Mouse (Mus musculus): ENCODE results near the gene Bcas3. TPM values are rescaled to one million over a fixed set of nuclear protein-coding genes. Genes with fewer than 3 reads are reported as not detected.
A peak's percentile ranks its signal among the peaks of the same experiment; 100 is the strongest.

Bcas3 gene
- polyA plus RNA-seq, 1 experiment from 2014 or later, result 26.0 TPM

GRCm38 (mm10) chr11:85844144-85844965 lies 491.4 kb downstream of the Bcas3 start:
- WGBS, result under 1% methylated on average over 54 of the region's 54 CpGs
- H3K27me3 ChIP-seq (replicated peaks; ENCODE audit: insufficient read depth, low read length), result peaks cover 17% of the 10 kb centered on the region
- peak; percentile 93 for DNase-seq (ENCODE audit: low spot score)

GRCm38 (mm10) chr11:85844971-85845370 lies 492.0 kb downstream of the Bcas3 start:
- H3K9ac ChIP-seq (replicated peaks; ENCODE audit: low read depth), result peak overlapping the region; percentile 1; the same call in 1 of the 2 replicates
- 35% methylated on average over 5 of the region's 5 CpGs for whole genome bisulfite sequencing
- peak overlapping the region; percentile 80 for H3K4me2 ChIP-seq (replicated peaks; ENCODE audit: low read depth, low read length)
- H3K27me3 ChIP-seq (replicated peaks; ENCODE audit: insufficient read depth, low read length), result peaks cover 13% of the 10 kb centered on the region; the same call in 1 of the 2 replicates
- no peak for ATAC-seq
- H3K27ac ChIP-seq (ENCODE audit: low read length), result peak overlapping the region; percentile 97
- H3K4me3 ChIP-seq (ENCODE audit: low read depth, low read length), result peak overlapping the region; percentile 47; the same call in 1 of the 2 replicates
- H3K9me3 ChIP-seq (ENCODE audit: low read length), result no peaks in the 10 kb centered on the region
- H3K36me3 ChIP-seq (ENCODE audit: insufficient read depth, low read length), result peaks cover 10% of the 10 kb centered on the region; the same call in 1 of the 2 replicates
- TF ChIP-seq EP300 (IDR thresholded peaks at IDR 0.05) (no peak), CTCF (IDR thresholded peaks at IDR 0.05) (no peak)
- peak; percentile 25 for DNase-seq (ENCODE audit: low spot score)
- H3K4me1 ChIP-seq (ENCODE audit: insufficient read depth, low read depth, low read length), result peaks cover 14% of the 10 kb centered on the region; the same call in 1 of the 2 replicates

More at GRCm38 (mm10) chr11:85844144-85844965, 491.4 kb downstream of the Bcas3 start:
- peak overlapping the region; percentile 45 for H3K9ac ChIP-seq (replicated peaks; ENCODE audit: low read depth)
- peak overlapping the region; percentile 47 for H3K4me3 ChIP-seq (ENCODE audit: low read depth, low read length)
- H3K4me1 ChIP-seq (ENCODE audit: insufficient read depth, low read depth, low read length), result peaks cover 14% of the 10 kb centered on the region; the same call in 1 of the 2 replicates
- H3K4me2 ChIP-seq (replicated peaks; ENCODE audit: low read depth, low read length), result peak overlapping the region; percentile 80
- peak overlapping the region; percentile 97 for H3K27ac ChIP-seq (ENCODE audit: low read length)
- ATAC-seq, result peak; percentile 46
- H3K9me3 ChIP-seq (ENCODE audit: low read length), result no peaks in the 10 kb centered on the region
- H3K36me3 ChIP-seq (ENCODE audit: insufficient read depth, low read length), result peaks cover 12% of the 10 kb centered on the region; the same call in 1 of the 2 replicates
- TF ChIP-seq CTCF (IDR thresholded peaks at IDR 0.05), result peak; percentile 94
- TF ChIP-seq EP300 (IDR thresholded peaks at IDR 0.05), result no peak

GRCm38 (mm10) chr11:85845921-85846320 lies 493.0 kb downstream of the Bcas3 start:
- Histone ChIP-seq H3K9me3 (ENCODE audit: low read length) (no peaks in the 10 kb centered on the region), H3K36me3 (ENCODE audit: insufficient read depth, low read length) (0 out of 2 replicates have a peak, but pooled peaks cover under 1% of the 10 kb centered on the region), H3K27me3 (replicated peaks; ENCODE audit: insufficient read depth, low read length) (peaks cover 5% of the 10 kb centered on the region; the same call in 1 of the 2 replicates), H3K4me1 (ENCODE audit: insufficient read depth, low read depth, low read length) (peaks cover 14% of the 10 kb centered on the region; the same call in 1 of the 2 replicates), H3K9ac (replicated peaks; ENCODE audit: low read depth) (0 out of 2 replicates have a peak overlapping the region, but pooled peaks have one; percentile 16), H3K4me2 (replicated peaks; ENCODE audit: low read depth, low read length) (no peak overlapping the region), H3K4me3 (ENCODE audit: low read depth, low read length) (no peak overlapping the region), H3K27ac (ENCODE audit: low read length) (peak overlapping the region; percentile 97)
- DNase-seq (ENCODE audit: low spot score) (peak; percentile 89), ATAC-seq (peak; percentile 54)
- TF ChIP-seq EP300 (IDR thresholded peaks at IDR 0.05), result peak; percentile 62
- TF ChIP-seq CTCF (IDR thresholded peaks at IDR 0.05), result no peak
- WGBS, result 40% methylated on average over 5 of the region's 5 CpGs

GRCm38 (mm10) chr11:85846509-85846908 lies 493.5 kb downstream of the Bcas3 start:
- H3K4me1 ChIP-seq (ENCODE audit: insufficient read depth, low read depth, low read length), result peaks cover 13% of the 10 kb centered on the region; the same call in 1 of the 2 replicates
- H3K27me3 ChIP-seq (replicated peaks; ENCODE audit: insufficient read depth, low read length), result no peaks in the 10 kb centered on the region; the same call in 1 of the 2 replicates
- 38% methylated on average over 4 of the region's 4 CpGs for WGBS
- no peak overlapping the region for H3K4me2 ChIP-seq (replicated peaks; ENCODE audit: low read depth, low read length)
- DNase-seq (ENCODE audit: low spot score), result peak; percentile 95
- no peaks in the 10 kb centered on the region for H3K36me3 ChIP-seq (ENCODE audit: insufficient read depth, low read length)
- TF ChIP-seq CTCF (IDR thresholded peaks at IDR 0.05), result no peak
- TF ChIP-seq EP300 (IDR thresholded peaks at IDR 0.05), result peak; percentile 86
- H3K9me3 ChIP-seq (ENCODE audit: low read length), result no peaks in the 10 kb centered on the region
- ATAC-seq, result peak; percentile 65
- no peak overlapping the region for H3K9ac ChIP-seq (replicated peaks; ENCODE audit: low read depth)
- no peak overlapping the region for H3K4me3 ChIP-seq (ENCODE audit: low read depth, low read length)
- peak overlapping the region; percentile 97 for H3K27ac ChIP-seq (ENCODE audit: low read length)

GRCm38 (mm10) chr11:85849037-85849436 lies 496.1 kb downstream of the Bcas3 start:
- no peaks in the 10 kb centered on the region for H3K36me3 ChIP-seq (ENCODE audit: insufficient read depth, low read length)
- 4% methylated on average over 21 of the region's 21 CpGs for WGBS
- ATAC-seq, result peak; percentile 4
- H3K27ac ChIP-seq (ENCODE audit: low read length), result no peak overlapping the region
- DNase-seq (ENCODE audit: low spot score), result peak; percentile 94
- H3K4me3 ChIP-seq (ENCODE audit: low read depth, low read length), result no peak overlapping the region
- H3K4me2 ChIP-seq (replicated peaks; ENCODE audit: low read depth, low read length), result peak overlapping the region; percentile 40; the same call in 1 of the 2 replicates
- no peaks in the 10 kb centered on the region for H3K4me1 ChIP-seq (ENCODE audit: insufficient read depth, low read depth, low read length)
- no peaks in the 10 kb centered on the region for H3K27me3 ChIP-seq (replicated peaks; ENCODE audit: insufficient read depth, low read length)
- H3K9ac ChIP-seq (replicated peaks; ENCODE audit: low read depth), result no peak overlapping the region
- no peak for TF ChIP-seq EP300 (IDR thresholded peaks at IDR 0.05)
- peak; percentile 93 for TF ChIP-seq CTCF (IDR thresholded peaks at IDR 0.05)
- H3K9me3 ChIP-seq (ENCODE audit: low read length), result no peaks in the 10 kb centered on the region

GRCm38 (mm10) chr11:85850233-85850632 lies 497.3 kb downstream of the Bcas3 start, which contains the start of gene Gm11444:
Gene Gm11444, minus strand, starts transcription at chr11:85850333.
- Histone ChIP-seq H3K4me3 (ENCODE audit: low read depth, low read length) (no peak within 1 kb of the TSS), H3K4me1 (ENCODE audit: insufficient read depth, low read depth, low read length) (no peaks in the 10 kb centered on the region), H3K27ac (ENCODE audit: low read length) (peak within 1 kb of the TSS; percentile 9; the same call in 1 of the 2 replicates), H3K27me3 (replicated peaks; ENCODE audit: insufficient read depth, low read length) (no peaks in the 10 kb centered on the region), H3K9me3 (ENCODE audit: low read length) (no peaks in the 10 kb centered on the region), H3K4me2 (replicated peaks; ENCODE audit: low read depth, low read length) (no peak within 1 kb of the TSS), H3K9ac (replicated peaks; ENCODE audit: low read depth) (no peak within 1 kb of the TSS), H3K36me3 (ENCODE audit: insufficient read depth, low read length) (no peaks in the 10 kb centered on the region)
- TF ChIP-seq EP300 (IDR thresholded peaks at IDR 0.05) (no peak), CTCF (IDR thresholded peaks at IDR 0.05) (no peak)
- DNase-seq (ENCODE audit: low spot score) (no peak), ATAC-seq (no peak)
- WGBS, result 85% methylated on average over 6 of the region's 6 CpGs
